Mouse (Mus musculus) heart, adult 2 months (tissue): ENCODE data around the gene Mybpc2.

Source experiments
- CTCF ChIP-seq: fragments of 200-600 bp; IDR thresholded peaks from 2 replicates; pipeline ENCODE4 v1.8.1; 2022; ENCODE audit warnings: antibody characterized with exemption, mild to moderate bottlenecking, moderate library complexity
- EP300 ChIP-seq: fragments of 200-500 bp; IDR thresholded peaks from 2 replicates; pipeline ENCODE4 v1.6.1; 2011; ENCODE audit warnings: low read depth, low read length, control low read depth; ENCODE audit not compliant: insufficient read depth
- POLR2A ChIP-seq: fragments of 200-500 bp; IDR thresholded peaks from 2 replicates; pipeline ENCODE4 v1.6.1; 2011; ENCODE audit warnings: mild to moderate bottlenecking, low read depth, low read length, control low read depth; ENCODE audit not compliant: insufficient read depth

GRCm38 (mm10) chr7:44549621-44550408, 25.4 kb upstream of the Mybpc2 start:
- TF ChIP-seq POLR2A (no peak), EP300 (no peak), CTCF (no peak)
